Mouse (Mus musculus) CD4-positive, CD25-positive, alpha-beta regulatory T cell, adult 4 months (primary cell): Measurements from ENCODE around the gene Tinf2. TPM values are rescaled to one million over a fixed set of nuclear protein-coding genes. Genes with fewer than 3 reads are reported as not detected.

Experiments
- ATAC-seq: one replicate; pipeline ENCODE4 v1.8.0; 2017
- polyA plus RNA-seq, 2 experiments: library from polyadenylated mRNA; unstranded; fragments of 100-300 nt; shearing (Covaris generic); gene quantifications; one replicate each; pipeline ENCODE4 v1.2.1; 2017

Gene Tinf2
- polyA plus RNA-seq, 2 experiments from 2014 or later = 26.4 to 29.2 TPM

- no peak for ATAC-seq
These were observed 21.1 kb upstream of the Tinf2 start for GRCm38 (mm10) chr14:55702761-55703160.

- ATAC-seq = no peak
These were observed 19.5 kb upstream of the Tinf2 start for GRCm38 (mm10) chr14:55701131-55701530.

- ATAC-seq = no peak
These were observed 15.6 kb upstream of the Tinf2 start for GRCm38 (mm10) chr14:55697226-55697625.

GRCm38 (mm10) chr14:55689433-55689832, 7.8 kb upstream of the Tinf2 start:
- ATAC-seq = no peak

GRCm38 (mm10) chr14:55682118-55682493, 486 bp upstream of the Tinf2 start:
- ATAC-seq = no peak

GRCm38 (mm10) chr14:55677615-55678014, 4.0 kb downstream of the Tinf2 start:
- ATAC-seq = no peak

GRCm38 (mm10) chr14:55672741-55673060, 8.9 kb downstream of the Tinf2 start:
- ATAC-seq = no peak

- ATAC-seq = peak; percentile 98
These were observed 9.5 kb downstream of the Tinf2 start, which contains the start of the genes Gmpr2 and Nedd8 for GRCm38 (mm10) chr14:55671833-55672740. TSS of gene Gmpr2 (plus strand) at chr14:55671941. TSS of gene Nedd8 (minus strand) at chr14:55672124.

- no peak for ATAC-seq
These were observed 10.2 kb downstream of the Tinf2 start for GRCm38 (mm10) chr14:55671486-55671832.

- no peak for ATAC-seq
These were observed 21.0 kb downstream of the Tinf2 start for GRCm38 (mm10) chr14:55660636-55661035.

GRCm38 (mm10) chr14:55659960-55660573, 21.6 kb downstream of the Tinf2 start, which contains the start of gene Mdp1:
TSS of gene Mdp1 (minus strand) at chr14:55660508.
- peak; percentile 95 for ATAC-seq

GRCm38 (mm10) chr14:55658011-55658410, 23.6 kb downstream of the Tinf2 start:
- ATAC-seq = no peak

GRCm38 (mm10) chr14:55656935-55657334, 24.7 kb downstream of the Tinf2 start:
- ATAC-seq = no peak

GRCm38 (mm10) chr14:55651528-55651927, 30.1 kb downstream of the Tinf2 start:
- ATAC-seq = no peak

- ATAC-seq = no peak
These were observed 31.7 kb downstream of the Tinf2 start, which contains the start of gene Tssk4 for GRCm38 (mm10) chr14:55649884-55650283. TSS of gene Tssk4 (plus strand) at chr14:55650184.

- ATAC-seq = peak; percentile 40
These were observed 37.2 kb downstream of the Tinf2 start for GRCm38 (mm10) chr14:55644261-55644888.

GRCm38 (mm10) chr14:55643060-55643907, 38.3 kb downstream of the Tinf2 start, which contains the start of gene Tm9sf1:
TSS of gene Tm9sf1 (minus strand) at chr14:55643806.
- ATAC-seq = peak; percentile 76

GRCm38 (mm10) chr14:55642679-55643059, 39.0 kb downstream of the Tinf2 start:
- no peak for ATAC-seq

GRCm38 (mm10) chr14:55641291-55641690, 40.3 kb downstream of the Tinf2 start:
- no peak for ATAC-seq

- no peak for ATAC-seq
These were observed 40.8 kb downstream of the Tinf2 start for GRCm38 (mm10) chr14:55640816-55641215.

- no peak for ATAC-seq
These were observed 43.8 kb downstream of the Tinf2 start, which contains the start of gene Gm49378 for GRCm38 (mm10) chr14:55637795-55638194. TSS of gene Gm49378 (minus strand) at chr14:55637895.

GRCm38 (mm10) chr14:55635523-55636007, 46.1 kb downstream of the Tinf2 start, which contains the start of gene Ipo4:
TSS of gene Ipo4 (minus strand) at chr14:55635957.
- ATAC-seq = peak; percentile 99
